Mouse (Mus musculus) lung, postnatal 14 days (tissue): ENCODE measurements around the gene Klrg2.
"Not testable (repeated sequence)": the region's sequence is repeated elsewhere in the genome, so short reads cannot be mapped to it uniquely, and the experiment has no call there.

Source experiments
- DNase-seq: peaks from one replicate; pipeline ENCODE4 v3.0.0; 2021

Klrg2 gene

GRCm38 (mm10) chr6:38636852-38637618, at the start of gene Klrg2:
Klrg2 (minus strand) TSS chr6:38637242.
- DNase-seq = peak; percentile 71

GRCm38 (mm10) chr6:38682532-38682931, 45.5 kb upstream of the Klrg2 start:
- DNase-seq = no peak

GRCm38 (mm10) chr6:38677629-38678028, 40.6 kb upstream of the Klrg2 start:
- DNase-seq = no peak

GRCm38 (mm10) chr6:38676723-38677122, 39.7 kb upstream of the Klrg2 start:
- DNase-seq = no peak

- no peak for DNase-seq
These were observed 39.2 kb upstream of the Klrg2 start for GRCm38 (mm10) chr6:38676217-38676616.

GRCm38 (mm10) chr6:38672011-38672410, 35.0 kb upstream of the Klrg2 start:
- DNase-seq = no peak

- DNase-seq = no peak
These were observed 34.2 kb upstream of the Klrg2 start for GRCm38 (mm10) chr6:38671270-38671669.

- not testable (repeated sequence) for DNase-seq
These were observed 33.4 kb upstream of the Klrg2 start for GRCm38 (mm10) chr6:38670488-38670887.

GRCm38 (mm10) chr6:38669580-38669979, 32.5 kb upstream of the Klrg2 start:
- DNase-seq = no peak

GRCm38 (mm10) chr6:38662714-38663615, 25.9 kb upstream of the Klrg2 start, which contains the start of gene Clec2l:
Clec2l (plus strand) TSS chr6:38663069.
- DNase-seq = peak; percentile 23

- no peak for DNase-seq
These were observed 24.6 kb upstream of the Klrg2 start for GRCm38 (mm10) chr6:38661626-38662025.

GRCm38 (mm10) chr6:38650263-38650937, 13.4 kb upstream of the Klrg2 start:
- DNase-seq = peak; percentile 78

GRCm38 (mm10) chr6:38649545-38649944, 12.5 kb upstream of the Klrg2 start:
- DNase-seq = peak; percentile 30

- no peak for DNase-seq
These were observed 6.0 kb upstream of the Klrg2 start for GRCm38 (mm10) chr6:38643039-38643438.

GRCm38 (mm10) chr6:38642593-38642992, 5.6 kb upstream of the Klrg2 start:
- no peak for DNase-seq

GRCm38 (mm10) chr6:38641645-38642044, 4.6 kb upstream of the Klrg2 start:
- DNase-seq = no peak

GRCm38 (mm10) chr6:38641228-38641627, 4.2 kb upstream of the Klrg2 start:
- no peak for DNase-seq

GRCm38 (mm10) chr6:38640401-38640800, 3.4 kb upstream of the Klrg2 start:
- no peak for DNase-seq

GRCm38 (mm10) chr6:38635941-38636851, 846 bp downstream of the Klrg2 start:
- peak; percentile 51 for DNase-seq

GRCm38 (mm10) chr6:38634461-38634860, 2.6 kb downstream of the Klrg2 start:
- DNase-seq = no peak

GRCm38 (mm10) chr6:38632826-38633225, 4.2 kb downstream of the Klrg2 start:
- no peak for DNase-seq

GRCm38 (mm10) chr6:38629556-38629955, 7.5 kb downstream of the Klrg2 start:
- DNase-seq = no peak
